Mouse (Mus musculus) kidney, adult 18-20 months (tissue): Measurements from ENCODE around the gene Fam110a.

ENCODE experiments used
- DNase-seq: peaks from one replicate; pipeline ENCODE4 v3.0.0; 2021

Fam110a gene

GRCm38 (mm10) chr2:151925715-151926114 lies 54.3 kb downstream of the Fam110a start:
- DNase-seq = peak; percentile 61

GRCm38 (mm10) chr2:151924276-151924675 lies 55.7 kb downstream of the Fam110a start:
- DNase-seq = no peak

- DNase-seq = no peak
Observed at GRCm38 (mm10) chr2:151921596-151921995, 58.4 kb downstream of the Fam110a start.

- DNase-seq = no peak
Observed at GRCm38 (mm10) chr2:151921068-151921467, 59.0 kb downstream of the Fam110a start.
